Comparison of ENCODE assay signal across 12 mouse cellular contexts in the genomic region with DNA sequence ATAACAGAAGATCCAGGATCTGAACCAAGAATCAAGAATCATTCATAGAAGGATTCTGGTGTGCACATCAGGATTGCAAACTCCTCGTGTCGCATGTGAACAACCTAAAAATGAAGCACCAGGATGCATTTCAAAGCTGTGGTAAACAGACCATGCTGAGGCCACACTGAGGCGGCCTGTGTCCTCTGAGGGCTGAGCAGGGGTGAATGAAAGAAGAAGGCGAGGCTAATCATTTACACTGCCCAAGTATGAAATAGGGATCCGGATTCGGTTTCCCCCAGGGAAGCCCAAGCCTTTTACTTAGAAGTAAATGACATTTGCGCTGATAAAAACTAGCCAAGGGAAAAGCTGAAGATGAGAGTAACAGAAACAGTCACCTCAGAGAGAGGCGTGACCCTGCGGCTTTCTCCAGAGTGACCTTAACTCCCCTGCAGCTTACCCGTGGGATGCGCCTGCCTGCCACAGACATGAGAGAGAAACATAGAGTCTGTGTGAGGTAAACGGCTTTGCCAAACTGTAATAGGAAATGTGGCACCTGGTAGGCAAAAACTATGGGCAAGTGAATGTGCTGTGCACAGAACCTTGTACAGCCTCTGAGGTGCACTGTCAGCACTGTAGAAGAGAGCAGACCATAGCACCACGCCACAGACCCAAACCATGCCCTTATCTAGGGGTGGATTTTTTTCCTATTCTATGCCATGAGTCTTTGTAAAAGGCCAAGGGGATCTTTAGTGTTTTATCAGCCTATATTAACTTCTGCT.
"Had no signal": no experiment of that assay in that cellular context is flagged by ENCODE, and none has a peak within 500 bp of the region (broad histone marks: within the 10 kb centered on the region; RNA-seq: fewer than 3 reads in every experiment).

No protein-coding gene starts in this region.

- H3K4me3 ChIP-seq: hindbrain, embryonic 15.5 days; limb, embryonic 13.5 days; midbrain, embryonic 13.5 days; myocyte; neural tube, embryonic 15.5 days had no signal

- H3K9me3 ChIP-seq: hindbrain, embryonic 15.5 days; limb, embryonic 13.5 days; midbrain, embryonic 13.5 days; neural tube, embryonic 15.5 days had no signal

- ATAC-seq: intestine, embryonic 16.5 days; midbrain, embryonic 13.5 days had no signal

- H3K4me1 ChIP-seq: hindbrain, embryonic 15.5 days; limb, embryonic 13.5 days; midbrain, embryonic 13.5 days; neural tube, embryonic 15.5 days had no signal

- H3K4me2 ChIP-seq: hindbrain, embryonic 15.5 days; limb, embryonic 13.5 days; midbrain, embryonic 13.5 days; neural tube, embryonic 15.5 days had no signal

- H3K9ac ChIP-seq: hindbrain, embryonic 15.5 days; limb, embryonic 13.5 days; liver, embryonic 14.5 days; midbrain, embryonic 13.5 days; neural tube, embryonic 15.5 days had no signal

- DNase-seq: left cerebral cortex, postnatal 4 days; lung, adult 18-20 months; right cerebral cortex, postnatal 4 days; spleen, adult 18-20 months; thymus, postnatal 36 days had no signal

- H3K27me3 ChIP-seq: hindbrain, embryonic 15.5 days; limb, embryonic 13.5 days; midbrain, embryonic 13.5 days; neural tube, embryonic 15.5 days had no signal

- H3K27ac ChIP-seq: hindbrain, embryonic 15.5 days; limb, embryonic 13.5 days; liver, embryonic 14.5 days; midbrain, embryonic 13.5 days; neural tube, embryonic 15.5 days had no signal

- H3K36me3 ChIP-seq: hindbrain, embryonic 15.5 days; limb, embryonic 13.5 days; midbrain, embryonic 13.5 days; neural tube, embryonic 15.5 days had no signal
